Mouse (Mus musculus) cortical plate, adult 2 months (tissue): Measurements from ENCODE around the gene Ccnq.

Source experiments
- CTCF ChIP-seq: fragments of 200-500 bp; IDR thresholded peaks from 2 replicates; pipeline ENCODE4 v1.5.1; 2011; ENCODE audit warnings: mild to moderate bottlenecking, control low read depth, low read length; ENCODE audit not compliant: insufficient read depth; ENCODE audit errors: extremely low read depth
- POLR2A ChIP-seq: fragments of 200-500 bp; IDR thresholded peaks from 2 replicates; pipeline ENCODE4 v1.6.1; 2011; ENCODE audit warnings: mild to moderate bottlenecking, low read length, control low read depth; ENCODE audit not compliant: insufficient read depth; ENCODE audit errors: extremely low read depth

DNA sequence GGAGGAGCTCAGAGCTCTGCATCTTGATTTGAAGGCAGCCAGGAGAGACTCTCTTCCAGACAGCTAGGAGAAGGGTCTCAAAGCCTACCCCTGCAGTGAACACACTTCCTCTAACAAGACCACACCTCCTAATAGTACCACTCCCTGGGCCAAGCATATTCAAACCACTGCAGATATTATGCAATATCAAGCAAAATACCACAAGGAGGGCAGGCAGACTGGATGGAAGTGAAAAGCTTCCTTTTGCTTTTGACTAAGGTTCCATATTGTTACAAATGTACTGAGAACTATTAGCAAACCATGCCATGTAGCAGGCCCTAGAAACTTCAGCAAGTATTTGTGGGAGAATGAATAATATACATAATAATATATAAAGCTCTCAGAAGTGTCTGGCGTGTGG, 16.4 kb downstream of the Ccnq start:
- TF ChIP-seq POLR2A (no peak), CTCF (no peak)
